Mouse (Mus musculus) spleen, postnatal 14 days (tissue): ENCODE data around the gene Cnrip1.

ENCODE experiments used
- DNase-seq, 2 experiments: peaks; one replicate each; pipeline ENCODE4 v3.0.0; 2021 to 2022; ENCODE audit warnings: low spot score in 2 of 2

Cnrip1 gene

GRCm38 (mm10) chr11:17107359-17107758 is 56.0 kb downstream of the Cnrip1 start:
- DNase-seq, result no peak

- DNase-seq, result no peak
Observed at GRCm38 (mm10) chr11:17112419-17113090, 61.2 kb downstream of the Cnrip1 start.

GRCm38 (mm10) chr11:17126418-17126817 is 75.0 kb downstream of the Cnrip1 start:
- no peak for DNase-seq
